Mouse (Mus musculus) E14TG2a.4 (cell line): Measurements from ENCODE around the gene Itgb3.
A peak's percentile ranks its signal among the peaks of the same experiment; 100 is the strongest.

Experiments
- CTCF ChIP-seq: conservative IDR thresholded peaks from 2 replicates; pipeline ENCODE4 v1.5.1; 2014; ENCODE audit warnings: low read length
- POU5F1 ChIP-seq: IDR thresholded peaks from 2 replicates; pipeline ENCODE4 v1.6.1; 2014; ENCODE audit warnings: low read length, borderline replicate concordance

DNA sequence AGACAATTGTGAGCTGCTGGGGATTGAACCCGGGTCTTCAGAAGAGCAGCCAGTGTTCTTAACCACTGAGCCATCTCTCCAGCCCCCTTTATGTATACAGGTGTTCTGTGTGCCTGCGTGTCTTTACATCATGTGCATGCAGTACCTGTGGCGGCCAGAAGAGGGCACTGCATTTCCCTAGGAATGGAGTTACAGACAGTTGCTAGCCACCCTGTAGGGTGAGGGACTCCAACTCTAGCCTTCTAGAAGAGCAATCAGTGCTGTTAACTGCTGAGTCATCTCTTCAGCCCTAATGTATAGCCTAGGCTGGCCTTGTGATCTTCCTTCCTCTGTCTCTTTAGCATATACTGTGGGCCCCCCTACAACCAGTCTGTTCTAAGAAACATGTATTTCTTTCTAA lies 40.8 kb downstream of the Itgb3 start:
- TF ChIP-seq CTCF (peak; percentile 92), POU5F1 (no peak)
